Mouse (Mus musculus): ENCODE measurements around the gene Igfbp3. TPM values are rescaled to one million over a fixed set of nuclear protein-coding genes. Genes with fewer than 3 reads are reported as not detected.

Gene Igfbp3
- polyA plus RNA-seq, 1 experiment from 2014 or later, result 9.6 TPM

GRCm38 (mm10) chr11:7200393-7200783 lies 13.3 kb downstream of the Igfbp3 start:
- no peaks in the 10 kb centered on the region for H3K27me3 ChIP-seq (ENCODE audit: low read depth, poor library complexity, severe bottlenecking)
- 86% methylated on average over 9 of the region's 9 CpGs for WGBS

GRCm38 (mm10) chr11:7199736-7200392 lies 13.9 kb downstream of the Igfbp3 start:
- Histone ChIP-seq H3K36me3 (no peaks in the 10 kb centered on the region), H3K9me3 (replicated peaks) (no peaks in the 10 kb centered on the region; the same call in 1 of the 2 replicates), H3K4me1 (peaks cover 29% of the 10 kb centered on the region), H3K4me3 (no peak overlapping the region), H3K27ac (replicated peaks) (no peak overlapping the region), H3K27me3 (ENCODE audit: low read depth, poor library complexity, severe bottlenecking) (no peaks in the 10 kb centered on the region)
- 61% methylated on average over 14 of the region's 14 CpGs for WGBS
- peak; percentile 25 for DNase-seq (ENCODE audit: low spot score)

More at GRCm38 (mm10) chr11:7200393-7200783, 13.3 kb downstream of the Igfbp3 start:
- peaks cover 30% of the 10 kb centered on the region for H3K4me1 ChIP-seq
- no peaks in the 10 kb centered on the region for H3K36me3 ChIP-seq
- no peak for DNase-seq (ENCODE audit: low spot score)
- H3K4me3 ChIP-seq, result no peak overlapping the region
- H3K27ac ChIP-seq (replicated peaks), result no peak overlapping the region
- H3K9me3 ChIP-seq (replicated peaks), result no peaks in the 10 kb centered on the region

- DNase-seq (ENCODE audit: low spot score), result no peak
- 83% methylated on average over 10 of the region's 10 CpGs for WGBS
- peak overlapping the region; percentile 77 for H3K27ac ChIP-seq (replicated peaks)
Measured at GRCm38 (mm10) chr11:7198481-7199256, 15.1 kb downstream of the Igfbp3 start.

GRCm38 (mm10) chr11:7198006-7198405 lies 15.7 kb downstream of the Igfbp3 start:
- H3K27ac ChIP-seq (replicated peaks), result peak overlapping the region; percentile 77
- DNase-seq (ENCODE audit: low spot score), result no peak

More at GRCm38 (mm10) chr11:7198481-7199256, 15.1 kb downstream of the Igfbp3 start:
- no peaks in the 10 kb centered on the region for H3K27me3 ChIP-seq (ENCODE audit: low read depth, poor library complexity, severe bottlenecking)
- H3K36me3 ChIP-seq, result no peaks in the 10 kb centered on the region
- no peaks in the 10 kb centered on the region; the same call in 1 of the 2 replicates for H3K9me3 ChIP-seq (replicated peaks)
- no peak overlapping the region for H3K4me3 ChIP-seq
- peaks cover 29% of the 10 kb centered on the region for H3K4me1 ChIP-seq

GRCm38 (mm10) chr11:7197491-7197941 lies 16.2 kb downstream of the Igfbp3 start, which contains the start of gene Igfbp1:
Gene Igfbp1, plus strand, starts transcription at chr11:7197782.
- DNase-seq (ENCODE audit: low spot score), result peak; percentile 49
- Histone ChIP-seq H3K9me3 (replicated peaks) (no peaks in the 10 kb centered on the region; the same call in 1 of the 2 replicates), H3K4me1 (peaks cover 29% of the 10 kb centered on the region), H3K27me3 (ENCODE audit: low read depth, poor library complexity, severe bottlenecking) (no peaks in the 10 kb centered on the region), H3K36me3 (no peaks in the 10 kb centered on the region), H3K4me3 (no peak within 1 kb of the TSS), H3K27ac (replicated peaks) (peak within 1 kb of the TSS; percentile 77)
- WGBS, result 28% methylated on average over 12 of the region's 12 CpGs

More at GRCm38 (mm10) chr11:7198006-7198405, 15.7 kb downstream of the Igfbp3 start:
- no peaks in the 10 kb centered on the region; the same call in 1 of the 2 replicates for H3K9me3 ChIP-seq (replicated peaks)
- H3K27me3 ChIP-seq (ENCODE audit: low read depth, poor library complexity, severe bottlenecking), result no peaks in the 10 kb centered on the region
- H3K4me1 ChIP-seq, result peaks cover 29% of the 10 kb centered on the region
- H3K36me3 ChIP-seq, result no peaks in the 10 kb centered on the region
- WGBS, result 91% methylated on average over 19 of the region's 19 CpGs
- no peak overlapping the region for H3K4me3 ChIP-seq

- WGBS, result 89% methylated on average over 4 of the region's 4 CpGs
- Histone ChIP-seq H3K27ac (replicated peaks) (no peak overlapping the region), H3K36me3 (no peaks in the 10 kb centered on the region)
Measured at GRCm38 (mm10) chr11:7195312-7195685, 18.4 kb downstream of the Igfbp3 start.

GRCm38 (mm10) chr11:7194432-7195311 lies 19.1 kb downstream of the Igfbp3 start:
- 94% methylated on average over 10 of the region's 10 CpGs for WGBS
- DNase-seq (ENCODE audit: low spot score), result no peak
- Histone ChIP-seq H3K4me1 (peaks cover 32% of the 10 kb centered on the region), H3K27me3 (ENCODE audit: low read depth, poor library complexity, severe bottlenecking) (no peaks in the 10 kb centered on the region), H3K27ac (replicated peaks) (no peak overlapping the region), H3K36me3 (no peaks in the 10 kb centered on the region), H3K9me3 (replicated peaks) (no peaks in the 10 kb centered on the region; the same call in 1 of the 2 replicates), H3K4me3 (no peak overlapping the region)

More at GRCm38 (mm10) chr11:7195312-7195685, 18.4 kb downstream of the Igfbp3 start:
- Histone ChIP-seq H3K4me1 (peaks cover 32% of the 10 kb centered on the region), H3K9me3 (replicated peaks) (no peaks in the 10 kb centered on the region; the same call in 1 of the 2 replicates), H3K4me3 (no peak overlapping the region), H3K27me3 (ENCODE audit: low read depth, poor library complexity, severe bottlenecking) (no peaks in the 10 kb centered on the region)
- DNase-seq (ENCODE audit: low spot score), result no peak

GRCm38 (mm10) chr11:7193134-7193533 lies 20.6 kb downstream of the Igfbp3 start:
- DNase-seq (ENCODE audit: low spot score), result no peak
- Histone ChIP-seq H3K27me3 (ENCODE audit: low read depth, poor library complexity, severe bottlenecking) (no peaks in the 10 kb centered on the region), H3K36me3 (no peaks in the 10 kb centered on the region), H3K9me3 (replicated peaks) (no peaks in the 10 kb centered on the region; the same call in 1 of the 2 replicates), H3K4me3 (no peak overlapping the region), H3K27ac (replicated peaks) (no peak overlapping the region), H3K4me1 (peaks cover 27% of the 10 kb centered on the region)
- 88% methylated on average over 9 of the region's 9 CpGs for WGBS

- no peak overlapping the region for H3K27ac ChIP-seq (replicated peaks)
- no peak overlapping the region for H3K4me3 ChIP-seq
- H3K4me1 ChIP-seq, result peaks cover 23% of the 10 kb centered on the region
- no peaks in the 10 kb centered on the region; the same call in 1 of the 2 replicates for H3K9me3 ChIP-seq (replicated peaks)
- WGBS, result 73% methylated on average over 6 of the region's 6 CpGs
- no peak for DNase-seq (ENCODE audit: low spot score)
- H3K27me3 ChIP-seq (ENCODE audit: low read depth, poor library complexity, severe bottlenecking), result no peaks in the 10 kb centered on the region
- H3K36me3 ChIP-seq, result no peaks in the 10 kb centered on the region
Measured at GRCm38 (mm10) chr11:7192710-7193109, 21.0 kb downstream of the Igfbp3 start.

- Histone ChIP-seq H3K27me3 (ENCODE audit: low read depth, poor library complexity, severe bottlenecking) (no peaks in the 10 kb centered on the region; the same call in 1 of the 2 replicates), H3K4me3 (no peak within 1 kb of the TSS), H3K27ac (replicated peaks) (no peak within 1 kb of the TSS), H3K36me3 (no peaks in the 10 kb centered on the region), H3K9me3 (replicated peaks) (no peaks in the 10 kb centered on the region), H3K4me1 (peaks cover 34% of the 10 kb centered on the region)
- no peak for DNase-seq (ENCODE audit: low spot score)
- 91% methylated on average over 13 of the region's 13 CpGs for WGBS
Measured at GRCm38 (mm10) chr11:7188469-7188868, 25.3 kb downstream of the Igfbp3 start, which contains the start of gene Gm11985. Gene Gm11985, minus strand, starts transcription at chr11:7188569.

GRCm38 (mm10) chr11:7187472-7187871 lies 26.3 kb downstream of the Igfbp3 start:
- H3K27me3 ChIP-seq (ENCODE audit: low read depth, poor library complexity, severe bottlenecking), result no peaks in the 10 kb centered on the region; the same call in 1 of the 2 replicates
- H3K36me3 ChIP-seq, result no peaks in the 10 kb centered on the region

GRCm38 (mm10) chr11:7184420-7184819 lies 29.3 kb downstream of the Igfbp3 start:
- 0 out of 2 replicates have a peak, but pooled peaks cover 3% of the 10 kb centered on the region for H3K9me3 ChIP-seq (replicated peaks)
- no peaks in the 10 kb centered on the region for H3K36me3 ChIP-seq
- H3K27ac ChIP-seq (replicated peaks), result peak overlapping the region; percentile 46; the same call in 1 of the 2 replicates
- no peak overlapping the region for H3K4me3 ChIP-seq
- peaks cover 57% of the 10 kb centered on the region for H3K4me1 ChIP-seq
- no peaks in the 10 kb centered on the region; the same call in 1 of the 2 replicates for H3K27me3 ChIP-seq (ENCODE audit: low read depth, poor library complexity, severe bottlenecking)
- no peak for DNase-seq (ENCODE audit: low spot score)
- 38% methylated on average over 1 of the region's 1 CpGs for WGBS

More at GRCm38 (mm10) chr11:7187472-7187871, 26.3 kb downstream of the Igfbp3 start:
- Histone ChIP-seq H3K4me3 (no peak overlapping the region), H3K9me3 (replicated peaks) (no peaks in the 10 kb centered on the region), H3K27ac (replicated peaks) (no peak overlapping the region), H3K4me1 (peaks cover 43% of the 10 kb centered on the region)
- 63% methylated on average over 8 of the region's 8 CpGs for WGBS
- no peak for DNase-seq (ENCODE audit: low spot score)
